Mouse (Mus musculus) limb, embryonic 12.5 days (tissue): ENCODE results near the gene Sccpdh. TPM values are rescaled to one million over a fixed set of nuclear protein-coding genes. Genes with fewer than 3 reads are reported as not detected.
"Not testable (repeated sequence)": the region's sequence is repeated elsewhere in the genome, so short reads cannot be mapped to it uniquely, and the experiment has no call there.

ENCODE experiments used
- ATAC-seq: fragments of 200-750 bp; cut with Nextera tagmentation; 2 replicates; pipeline ENCODE4 v1.8.0; 2017; ENCODE audit warnings: low read depth, moderate TSS enrichment; ENCODE audit not compliant: insufficient number of reproducible peaks, insufficient read depth, low FRiP score, low TSS enrichment
- H3K27ac ChIP-seq: fragments of 300-500 bp; sonication (generic); 2 replicates; pipeline ENCODE4 v1.5.1; 2016; ENCODE audit warnings: mild to moderate bottlenecking, moderate library complexity
- H3K27me3 ChIP-seq: fragments of 300-500 bp; sonication (generic); 2 replicates; pipeline ENCODE4 v1.6.1; 2016; ENCODE audit warnings: mild to moderate bottlenecking, moderate library complexity
- H3K36me3 ChIP-seq: fragments of 300-500 bp; sonication (generic); 2 replicates; pipeline ENCODE4 v1.6.1; 2016; ENCODE audit warnings: mild to moderate bottlenecking, moderate library complexity
- H3K4me1 ChIP-seq: fragments of 300-500 bp; sonication (generic); replicated peaks from 2 replicates; pipeline ENCODE4 v1.6.1; 2016
- H3K4me2 ChIP-seq: fragments of 300-500 bp; sonication (generic); 2 replicates; pipeline ENCODE4 v1.6.1; 2016; ENCODE audit warnings: mild to moderate bottlenecking, moderate library complexity
- H3K4me3 ChIP-seq: fragments of 300-500 bp; sonication (generic); replicated peaks from 2 replicates; pipeline ENCODE4 v1.5.1; 2016; ENCODE audit warnings: mild to moderate bottlenecking
- H3K9ac ChIP-seq: fragments of 300-500 bp; sonication (generic); replicated peaks from 2 replicates; pipeline ENCODE4 v1.6.1; 2016; ENCODE audit warnings: mild to moderate bottlenecking, moderate library complexity
- H3K9me3 ChIP-seq: fragments of 300-500 bp; sonication (generic); 2 replicates; pipeline ENCODE4 v1.6.1; 2016; ENCODE audit warnings: mild to moderate bottlenecking, moderate library complexity
- WGBS: fragments of 180-500 bp; shearing (Covaris S2); methylation state at CpG from one replicate; pipeline ENCODE4 v1.1.7; 2016; 5-methylcytosine and 5-hydroxymethylcytosine counted together
- polyA plus RNA-seq: library from polyadenylated mRNA; unstranded; fragments of >200 nt; fragmentation: Nextera tagmentation; extraction: Ambion mirVana; gene quantifications from 2 replicates; pipeline ENCODE4 v1.2.1, GENCODE M21; 2016

The Sccpdh gene
- polyA plus RNA-seq, 1 experiment from 2014 or later = 87.4 TPM

- H3K27ac ChIP-seq = no peak overlapping the region
- H3K27me3 ChIP-seq = no peaks in the 10 kb centered on the region
- no peaks in the 10 kb centered on the region for H3K36me3 ChIP-seq
- H3K4me2 ChIP-seq = no peak overlapping the region
- peaks cover 9% of the 10 kb centered on the region; the same call in 1 of the 2 replicates for H3K4me1 ChIP-seq
- no peak overlapping the region for H3K9ac ChIP-seq
- no peak for ATAC-seq
- WGBS = 58% methylated on average over 3 of the region's 3 CpGs
- no peak overlapping the region for H3K4me3 ChIP-seq
- no peaks in the 10 kb centered on the region for H3K9me3 ChIP-seq
Observed at GRCm38 (mm10) chr1:179644151-179644550, 23.9 kb upstream of the Sccpdh start.

GRCm38 (mm10) chr1:179645101-179645979 is 22.7 kb upstream of the Sccpdh start:
- H3K4me2 ChIP-seq = peak overlapping the region; percentile 48
- H3K27ac ChIP-seq = no peak overlapping the region
- H3K4me1 ChIP-seq = peaks cover 9% of the 10 kb centered on the region; the same call in 1 of the 2 replicates
- H3K9ac ChIP-seq = peak overlapping the region; percentile 37; the same call in 1 of the 2 replicates
- 63% methylated on average over 13 of the region's 13 CpGs for WGBS
- ATAC-seq = peak; percentile 64
- no peaks in the 10 kb centered on the region for H3K27me3 ChIP-seq
- H3K36me3 ChIP-seq = no peaks in the 10 kb centered on the region
- H3K9me3 ChIP-seq = no peaks in the 10 kb centered on the region
- 0 out of 2 replicates have a peak overlapping the region, but pooled peaks have one; percentile 21 for H3K4me3 ChIP-seq

- no peak overlapping the region for H3K27ac ChIP-seq
- 18% methylated on average over 4 of the region's 4 CpGs for WGBS
- H3K36me3 ChIP-seq = no peaks in the 10 kb centered on the region
- 0 out of 2 replicates have a peak overlapping the region, but pooled peaks have one; percentile 21 for H3K4me3 ChIP-seq
- H3K9ac ChIP-seq = peak overlapping the region; percentile 37; the same call in 1 of the 2 replicates
- peaks cover 9% of the 10 kb centered on the region; the same call in 1 of the 2 replicates for H3K4me1 ChIP-seq
- H3K4me2 ChIP-seq = peak overlapping the region; percentile 48
- ATAC-seq = no peak; the same call in 1 of the 2 replicates
- no peaks in the 10 kb centered on the region for H3K9me3 ChIP-seq
- H3K27me3 ChIP-seq = no peaks in the 10 kb centered on the region
Observed at GRCm38 (mm10) chr1:179645980-179646268, 22.1 kb upstream of the Sccpdh start.

- WGBS = 79% methylated on average over 4 of the region's 5 CpGs
- not testable (repeated sequence) for H3K27me3 ChIP-seq, H3K27ac ChIP-seq, ATAC-seq, H3K9me3 ChIP-seq, H3K36me3 ChIP-seq, H3K4me1 ChIP-seq, H3K4me3 ChIP-seq, H3K4me2 ChIP-seq, H3K9ac ChIP-seq
Observed at GRCm38 (mm10) chr1:179648678-179649077, 19.3 kb upstream of the Sccpdh start.

- H3K27me3 ChIP-seq = no peaks in the 10 kb centered on the region
- no peaks in the 10 kb centered on the region for H3K9me3 ChIP-seq
- no peaks in the 10 kb centered on the region for H3K36me3 ChIP-seq
- no peak overlapping the region for H3K27ac ChIP-seq
- H3K4me3 ChIP-seq = no peak overlapping the region
- no peak overlapping the region for H3K9ac ChIP-seq
- 82% methylated on average over 3 of the region's 3 CpGs for WGBS
- no peak overlapping the region for H3K4me2 ChIP-seq
- peaks cover 1% of the 10 kb centered on the region; the same call in 1 of the 2 replicates for H3K4me1 ChIP-seq
- no peak for ATAC-seq
Observed at GRCm38 (mm10) chr1:179649324-179649723, 18.7 kb upstream of the Sccpdh start.

GRCm38 (mm10) chr1:179650284-179650683 is 17.7 kb upstream of the Sccpdh start:
- Histone ChIP-seq H3K9me3 (no peaks in the 10 kb centered on the region), H3K4me3 (no peak overlapping the region), H3K36me3 (no peaks in the 10 kb centered on the region), H3K27me3 (no peaks in the 10 kb centered on the region), H3K27ac (no peak overlapping the region), H3K4me1 (no peaks in the 10 kb centered on the region), H3K9ac (no peak overlapping the region), H3K4me2 (no peak overlapping the region)
- WGBS = 74% methylated on average over 4 of the region's 4 CpGs
- no peak for ATAC-seq

- H3K4me3 ChIP-seq = no peak overlapping the region
- no peaks in the 10 kb centered on the region for H3K4me1 ChIP-seq
- H3K27me3 ChIP-seq = no peaks in the 10 kb centered on the region
- WGBS = 83% methylated on average over 5 of the region's 5 CpGs
- no peak for ATAC-seq
- H3K36me3 ChIP-seq = no peaks in the 10 kb centered on the region
- H3K9me3 ChIP-seq = no peaks in the 10 kb centered on the region
- no peak overlapping the region for H3K4me2 ChIP-seq
- no peak overlapping the region for H3K27ac ChIP-seq
- no peak overlapping the region for H3K9ac ChIP-seq
Observed at GRCm38 (mm10) chr1:179651224-179651623, 16.8 kb upstream of the Sccpdh start.

GRCm38 (mm10) chr1:179663065-179663464 is 4.9 kb upstream of the Sccpdh start:
- Histone ChIP-seq H3K27me3 (no peaks in the 10 kb centered on the region), H3K9me3 (no peaks in the 10 kb centered on the region), H3K9ac (no peak overlapping the region), H3K4me1 (peaks cover 16% of the 10 kb centered on the region), H3K4me3 (no peak overlapping the region), H3K27ac (no peak overlapping the region), H3K36me3 (no peaks in the 10 kb centered on the region), H3K4me2 (no peak overlapping the region)
- 87% methylated on average over 5 of the region's 5 CpGs for WGBS
- ATAC-seq = no peak

GRCm38 (mm10) chr1:179664309-179664930 is 3.6 kb upstream of the Sccpdh start:
- no peak overlapping the region for H3K4me2 ChIP-seq
- peaks cover 22% of the 10 kb centered on the region for H3K4me1 ChIP-seq
- no peak overlapping the region for H3K4me3 ChIP-seq
- no peaks in the 10 kb centered on the region for H3K27me3 ChIP-seq
- H3K9ac ChIP-seq = no peak overlapping the region
- no peaks in the 10 kb centered on the region for H3K9me3 ChIP-seq
- WGBS = 84% methylated on average over 4 of the region's 4 CpGs
- no peaks in the 10 kb centered on the region for H3K36me3 ChIP-seq
- H3K27ac ChIP-seq = no peak overlapping the region
- no peak for ATAC-seq

- H3K27ac ChIP-seq = no peak overlapping the region
- H3K27me3 ChIP-seq = no peaks in the 10 kb centered on the region
- no peak overlapping the region for H3K4me2 ChIP-seq
- peaks cover 15% of the 10 kb centered on the region; the same call in 1 of the 2 replicates for H3K36me3 ChIP-seq
- H3K9me3 ChIP-seq = no peaks in the 10 kb centered on the region
- WGBS = 74% methylated on average over 2 of the region's 2 CpGs
- H3K4me1 ChIP-seq = peaks cover 22% of the 10 kb centered on the region
- no peak overlapping the region for H3K4me3 ChIP-seq
- H3K9ac ChIP-seq = no peak overlapping the region
- no peak for ATAC-seq
Observed at GRCm38 (mm10) chr1:179666971-179667370, 1.0 kb upstream of the Sccpdh start.

GRCm38 (mm10) chr1:179667450-179667849 is 560 bp upstream of the Sccpdh start:
- peaks cover 18% of the 10 kb centered on the region; the same call in 1 of the 2 replicates for H3K36me3 ChIP-seq
- WGBS = 3% methylated on average over 7 of the region's 7 CpGs
- ATAC-seq = peak; percentile 11; the same call in 1 of the 2 replicates

More at GRCm38 (mm10) chr1:179667450-179667849, 560 bp upstream of the Sccpdh start:
- H3K27me3 ChIP-seq = no peaks in the 10 kb centered on the region
- H3K9me3 ChIP-seq = no peaks in the 10 kb centered on the region
- peaks cover 22% of the 10 kb centered on the region for H3K4me1 ChIP-seq
- H3K9ac ChIP-seq = peak overlapping the region; percentile 87
- H3K27ac ChIP-seq = peak overlapping the region; percentile 93
- peak overlapping the region; percentile 79 for H3K4me2 ChIP-seq
- H3K4me3 ChIP-seq = peak overlapping the region; percentile 84
